Mouse (Mus musculus): ENCODE data around the gene Stk24.

Stk24 gene

DNA sequence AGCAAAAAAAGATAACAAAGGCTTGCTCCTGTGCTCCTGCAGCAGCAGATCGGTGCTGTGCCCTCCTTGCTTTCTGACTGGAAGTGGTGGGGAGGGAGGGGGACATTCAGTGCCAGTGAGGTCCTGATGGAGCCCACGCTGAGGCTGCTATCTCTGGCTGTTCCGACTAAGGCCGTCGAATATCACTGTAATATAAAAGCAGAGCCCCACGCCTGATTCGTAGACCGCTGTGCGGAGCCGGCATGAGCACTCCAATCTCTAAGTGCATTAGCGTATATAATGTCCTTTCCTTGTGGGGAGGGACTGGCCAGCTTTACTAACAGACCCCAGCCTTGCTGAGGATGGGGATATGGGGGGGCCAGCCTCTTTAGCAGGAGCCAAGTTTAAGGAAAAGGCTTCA is 120.5 kb downstream of the Stk24 start:
- no peak for DNase-seq

DNA sequence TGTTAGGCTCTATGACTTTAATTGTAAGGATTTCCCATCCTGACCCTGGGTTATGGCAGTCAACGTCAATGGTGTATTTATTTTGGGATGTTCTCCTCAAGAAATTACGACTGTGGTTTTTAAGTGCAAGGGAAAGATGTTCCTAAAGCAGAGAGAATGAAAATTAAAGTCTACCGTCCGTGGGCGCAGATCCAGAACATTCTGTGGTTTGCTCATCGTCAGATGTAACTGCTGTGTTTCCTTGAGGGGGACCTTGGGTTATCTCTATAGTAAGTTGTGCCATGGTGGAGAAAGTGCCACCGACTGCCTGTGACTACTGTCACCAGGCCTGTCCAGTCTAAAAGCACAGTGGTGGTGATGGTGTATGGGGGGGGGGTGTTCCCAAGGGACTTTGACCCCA is 122.9 kb downstream of the Stk24 start:
- DNase-seq, result no peak

- no peak for DNase-seq
Measured at GRCm38 (mm10) chr14:121255469-121255868, 124.3 kb downstream of the Stk24 start.

DNA sequence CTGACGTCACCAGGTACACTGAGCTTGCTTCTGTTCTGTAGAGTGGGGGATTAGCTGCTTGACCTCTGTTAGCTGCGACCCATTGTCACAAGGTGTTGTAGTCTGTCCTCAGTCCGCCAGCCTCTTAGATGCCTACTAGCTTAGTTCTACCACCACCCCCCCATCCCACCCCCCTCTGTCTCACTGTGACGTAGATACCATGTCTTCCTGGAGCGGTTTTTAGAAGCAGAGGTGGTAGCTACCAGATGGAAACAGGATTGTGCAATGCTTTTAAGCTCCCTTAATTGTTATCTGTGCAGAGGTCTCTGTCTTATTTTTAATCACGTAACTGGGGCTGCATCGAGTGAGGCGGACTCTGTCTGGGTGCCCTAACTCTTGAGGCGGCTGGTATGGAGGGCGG is 124.9 kb downstream of the Stk24 start:
- DNase-seq, result no peak

- no peak for DNase-seq
Measured at GRCm38 (mm10) chr14:121252542-121252941, 127.3 kb downstream of the Stk24 start.

- no peak for DNase-seq
Measured at GRCm38 (mm10) chr14:121251708-121252107, 128.1 kb downstream of the Stk24 start.

DNA sequence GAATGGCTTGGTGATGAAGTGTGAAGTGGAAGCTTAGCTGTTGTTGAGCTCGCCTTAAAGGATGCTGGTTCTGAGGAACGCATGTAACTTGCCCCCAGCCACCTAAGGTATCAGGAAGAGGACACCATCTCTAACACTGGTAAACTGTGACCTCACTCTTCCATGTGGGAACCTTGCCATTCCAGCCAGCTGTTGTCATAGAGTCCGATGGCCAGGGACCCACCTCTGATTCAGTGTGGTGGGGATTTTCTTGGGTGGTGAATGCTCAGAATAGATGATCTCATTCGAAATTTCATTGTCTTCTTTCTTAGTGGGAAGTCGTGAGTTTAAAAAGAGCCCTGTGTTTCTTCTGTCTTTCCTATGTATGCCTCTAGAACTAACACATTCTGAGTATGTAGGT is 128.7 kb downstream of the Stk24 start:
- no peak for DNase-seq

GRCm38 (mm10) chr14:121248346-121248745 is 131.5 kb downstream of the Stk24 start:
- no peak for DNase-seq

DNA sequence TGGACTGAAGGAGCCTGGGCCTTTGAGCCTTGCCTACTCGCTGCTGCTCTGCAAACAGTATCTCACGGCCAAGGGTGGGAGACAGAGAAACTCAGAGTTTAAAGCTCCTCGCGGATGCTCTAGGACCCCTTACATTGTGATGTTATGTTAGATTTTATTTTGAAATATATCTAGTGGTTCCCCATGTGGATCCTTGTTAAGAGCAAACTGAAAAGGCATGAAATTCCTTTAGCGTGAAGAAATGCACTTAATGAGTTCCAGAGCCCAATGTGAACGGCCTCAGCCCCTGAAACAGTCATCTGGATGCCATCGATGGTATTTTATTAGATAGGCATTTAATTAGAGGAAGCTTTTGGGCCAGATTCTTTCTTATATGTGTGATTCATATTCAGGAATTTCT is 132.5 kb downstream of the Stk24 start:
- no peak for DNase-seq

DNA sequence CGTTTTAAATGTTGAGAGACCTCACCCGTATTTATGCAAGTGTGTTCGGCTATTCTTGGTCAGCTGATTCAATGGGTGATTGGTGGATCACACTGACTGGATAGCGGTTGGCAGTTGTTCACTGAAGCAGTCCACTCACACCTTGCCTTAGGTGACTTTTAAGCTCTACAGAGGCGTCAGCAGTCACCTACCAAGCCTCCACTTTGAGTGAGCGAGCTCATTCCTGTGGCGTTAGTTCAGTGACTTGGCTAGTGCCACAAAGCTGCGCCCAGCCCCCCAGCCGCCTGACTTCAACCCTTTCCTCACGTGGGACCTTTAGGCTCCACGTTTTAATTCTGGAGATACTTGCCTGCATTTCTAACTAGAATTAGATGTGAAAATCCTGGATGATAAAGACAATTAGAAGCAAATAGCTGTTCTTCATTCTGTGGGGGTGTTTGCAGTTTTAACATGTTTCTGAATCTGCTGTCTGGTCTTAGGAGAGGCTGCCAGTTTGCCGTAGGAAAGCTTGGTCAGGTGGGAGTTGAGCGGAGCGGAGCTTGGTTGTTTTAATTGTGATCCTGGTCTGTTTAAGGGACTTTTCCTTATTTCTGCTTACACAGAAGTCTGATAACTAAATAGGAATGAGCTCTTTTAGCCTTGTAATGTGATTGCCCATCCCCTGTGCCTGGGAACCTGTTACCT is 133.6 kb downstream of the Stk24 start:
- DNase-seq, result no peak

DNA sequence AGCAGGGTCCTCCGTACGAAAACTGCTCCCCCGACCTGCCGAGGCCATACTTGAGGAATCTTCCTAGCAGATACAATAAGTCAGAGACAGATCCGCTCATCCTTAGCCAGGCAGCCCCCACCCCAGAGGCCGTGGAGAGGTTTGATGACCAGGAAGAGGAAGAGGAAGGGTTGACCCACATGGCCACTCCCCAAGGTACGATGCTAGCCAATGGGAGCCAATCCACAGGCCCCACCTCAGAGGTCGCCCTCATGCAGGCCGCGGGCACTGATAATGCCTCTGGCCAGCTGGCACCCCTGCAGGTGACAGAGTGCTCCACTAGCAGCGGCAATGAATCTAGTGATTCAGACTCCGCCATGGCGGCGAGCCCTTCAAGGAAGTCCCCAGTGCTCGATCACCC is 135.7 kb downstream of the Stk24 start:
- DNase-seq, result no peak

- DNase-seq, result no peak
Measured at GRCm38 (mm10) chr14:121239386-121239785, 140.4 kb downstream of the Stk24 start.

GRCm38 (mm10) chr14:121238727-121239126 is 141.1 kb downstream of the Stk24 start:
- no peak for DNase-seq

DNA sequence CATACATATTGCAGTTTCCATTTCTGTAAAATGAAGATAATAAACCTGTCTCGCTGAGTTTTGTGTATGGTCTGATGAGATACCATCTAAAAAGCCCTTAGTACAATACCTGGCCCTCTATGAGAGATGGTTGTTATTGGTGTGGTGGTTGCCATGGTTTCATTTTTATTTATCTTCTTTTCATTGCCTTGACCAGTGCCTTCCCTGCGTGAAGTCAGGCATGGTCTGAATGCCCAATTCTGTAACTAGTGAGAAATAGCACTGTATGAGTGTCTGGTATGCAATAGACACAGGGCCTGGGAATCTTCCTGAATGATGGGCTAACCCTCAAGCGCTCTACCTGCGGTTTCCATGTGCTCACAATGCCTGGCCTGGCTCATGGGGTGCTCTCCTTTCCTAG is 143.1 kb downstream of the Stk24 start:
- no peak for DNase-seq

Data from cerebellum, adult 9-10 months (tissue).